Mouse (Mus musculus): ENCODE measurements at regions not wholly inside any gene's neighbourhood (a gene's known extent, or its start where the extent isn't known, plus 50 kb on each side); places are given as distances from the start of the nearest gene placed in this dataset.

- Histone ChIP-seq H3K4me1 (replicated peaks; ENCODE audit: control insufficient read depth, insufficient read depth, low read length) (no peaks in the 10 kb centered on the region), H3K27ac (ENCODE audit: low read depth, low read length) (no peak overlapping the region), H3K4me2 (ENCODE audit: low read depth, low read length, severe bottlenecking) (no peak overlapping the region), H3K9me3 (ENCODE audit: control insufficient read depth, low read length) (no peaks in the 10 kb centered on the region), H3K36me3 (ENCODE audit: control insufficient read depth, insufficient read depth, low read length) (no peaks in the 10 kb centered on the region), H3K27me3 (ENCODE audit: control insufficient read depth, insufficient read depth, low read length) (no peaks in the 10 kb centered on the region), H3K4me3 (ENCODE audit: low read depth, low read length) (no peak overlapping the region), H3K9ac (ENCODE audit: low read length) (no peak overlapping the region)
- 91% methylated on average over 6 of the region's 6 CpGs for WGBS
- DNase-seq (ENCODE audit: low spot score) (no peak), ATAC-seq (replicated peaks; ENCODE audit: low FRiP score) (no peak)
Measured at GRCm38 (mm10) chr12:26244701-26245100, 170.4 kb downstream of the Rnf144a start.

- WGBS, result 86% methylated on average over 15 of the region's 15 CpGs
- no peak for ATAC-seq (replicated peaks; ENCODE audit: low FRiP score)
Measured at GRCm38 (mm10) chr12:26227557-26228020, 187.5 kb downstream of the Rnf144a start.

GRCm38 (mm10) chr12:26226363-26226762, 188.7 kb downstream of the Rnf144a start:
- 21% methylated on average over 2 of the region's 2 CpGs for WGBS
- no peak for ATAC-seq (replicated peaks; ENCODE audit: low FRiP score)
- Histone ChIP-seq H3K27me3 (ENCODE audit: control insufficient read depth, insufficient read depth, low read length) (no peaks in the 10 kb centered on the region), H3K4me1 (replicated peaks; ENCODE audit: control insufficient read depth, insufficient read depth, low read length) (no peaks in the 10 kb centered on the region), H3K9me3 (ENCODE audit: control insufficient read depth, low read length) (no peaks in the 10 kb centered on the region), H3K27ac (ENCODE audit: low read depth, low read length) (no peak overlapping the region), H3K9ac (ENCODE audit: low read length) (no peak overlapping the region), H3K36me3 (ENCODE audit: control insufficient read depth, insufficient read depth, low read length) (no peaks in the 10 kb centered on the region), H3K4me3 (ENCODE audit: low read depth, low read length) (no peak overlapping the region), H3K4me2 (ENCODE audit: low read depth, low read length, severe bottlenecking) (no peak overlapping the region)
- DNase-seq (ENCODE audit: low spot score), result no peak

More at GRCm38 (mm10) chr12:26227557-26228020, 187.5 kb downstream of the Rnf144a start:
- H3K36me3 ChIP-seq (ENCODE audit: control insufficient read depth, insufficient read depth, low read length), result no peaks in the 10 kb centered on the region
- H3K9ac ChIP-seq (ENCODE audit: low read length), result no peak overlapping the region
- H3K27me3 ChIP-seq (ENCODE audit: control insufficient read depth, insufficient read depth, low read length), result no peaks in the 10 kb centered on the region
- DNase-seq (ENCODE audit: low spot score), result no peak
- H3K4me1 ChIP-seq (replicated peaks; ENCODE audit: control insufficient read depth, insufficient read depth, low read length), result no peaks in the 10 kb centered on the region
- no peak overlapping the region for H3K4me2 ChIP-seq (ENCODE audit: low read depth, low read length, severe bottlenecking)
- no peak overlapping the region for H3K4me3 ChIP-seq (ENCODE audit: low read depth, low read length)
- H3K27ac ChIP-seq (ENCODE audit: low read depth, low read length), result no peak overlapping the region
- no peaks in the 10 kb centered on the region for H3K9me3 ChIP-seq (ENCODE audit: control insufficient read depth, low read length)

- H3K27me3 ChIP-seq (ENCODE audit: control insufficient read depth, insufficient read depth, low read length), result no peaks in the 10 kb centered on the region
- no peaks in the 10 kb centered on the region; the same call in 1 of the 2 replicates for H3K4me1 ChIP-seq (replicated peaks; ENCODE audit: control insufficient read depth, insufficient read depth, low read length)
- no peak overlapping the region for H3K9ac ChIP-seq (ENCODE audit: low read length)
- H3K4me3 ChIP-seq (ENCODE audit: low read depth, low read length), result no peak overlapping the region
- no peak overlapping the region for H3K4me2 ChIP-seq (ENCODE audit: low read depth, low read length, severe bottlenecking)
- no peaks in the 10 kb centered on the region for H3K36me3 ChIP-seq (ENCODE audit: control insufficient read depth, insufficient read depth, low read length)
- 79% methylated on average over 1 of the region's 1 CpGs for WGBS
- no peak for ATAC-seq (replicated peaks; ENCODE audit: low FRiP score)
- H3K9me3 ChIP-seq (ENCODE audit: control insufficient read depth, low read length), result no peaks in the 10 kb centered on the region
- DNase-seq (ENCODE audit: low spot score), result no peak
- no peak overlapping the region for H3K27ac ChIP-seq (ENCODE audit: low read depth, low read length)
Measured at GRCm38 (mm10) chr12:26212447-26212846, 202.6 kb downstream of the Rnf144a start.

- no peak overlapping the region for H3K9ac ChIP-seq (ENCODE audit: low read length)
- H3K27me3 ChIP-seq (ENCODE audit: control insufficient read depth, insufficient read depth, low read length), result no peaks in the 10 kb centered on the region
- H3K4me2 ChIP-seq (ENCODE audit: low read depth, low read length, severe bottlenecking), result no peak overlapping the region
- WGBS, result 65% methylated on average over 10 of the region's 10 CpGs
- H3K36me3 ChIP-seq (ENCODE audit: control insufficient read depth, insufficient read depth, low read length), result no peaks in the 10 kb centered on the region
- no peaks in the 10 kb centered on the region; the same call in 1 of the 2 replicates for H3K4me1 ChIP-seq (replicated peaks; ENCODE audit: control insufficient read depth, insufficient read depth, low read length)
- ATAC-seq (replicated peaks; ENCODE audit: low FRiP score), result no peak
- DNase-seq (ENCODE audit: low spot score), result no peak
- no peaks in the 10 kb centered on the region for H3K9me3 ChIP-seq (ENCODE audit: control insufficient read depth, low read length)
- no peak overlapping the region for H3K4me3 ChIP-seq (ENCODE audit: low read depth, low read length)
- H3K27ac ChIP-seq (ENCODE audit: low read depth, low read length), result no peak overlapping the region
Measured at GRCm38 (mm10) chr12:26211423-26211822, 203.6 kb downstream of the Rnf144a start.

- Histone ChIP-seq H3K4me2 (ENCODE audit: low read depth, low read length, severe bottlenecking) (no peak overlapping the region), H3K4me1 (replicated peaks; ENCODE audit: control insufficient read depth, insufficient read depth, low read length) (no peaks in the 10 kb centered on the region; the same call in 1 of the 2 replicates), H3K4me3 (ENCODE audit: low read depth, low read length) (no peak overlapping the region), H3K9ac (ENCODE audit: low read length) (no peak overlapping the region), H3K9me3 (ENCODE audit: control insufficient read depth, low read length) (no peaks in the 10 kb centered on the region), H3K27ac (ENCODE audit: low read depth, low read length) (no peak overlapping the region), H3K27me3 (ENCODE audit: control insufficient read depth, insufficient read depth, low read length) (no peaks in the 10 kb centered on the region), H3K36me3 (ENCODE audit: control insufficient read depth, insufficient read depth, low read length) (no peaks in the 10 kb centered on the region)
- no peak for DNase-seq (ENCODE audit: low spot score)
- 93% methylated on average over 4 of the region's 4 CpGs for WGBS
- no peak for ATAC-seq (replicated peaks; ENCODE audit: low FRiP score)
Measured at GRCm38 (mm10) chr12:26206751-26207150, 208.3 kb downstream of the Rnf144a start.

GRCm38 (mm10) chr12:26206036-26206435, 209.0 kb downstream of the Rnf144a start:
- H3K36me3 ChIP-seq (ENCODE audit: control insufficient read depth, insufficient read depth, low read length), result no peaks in the 10 kb centered on the region
- no peak overlapping the region for H3K4me3 ChIP-seq (ENCODE audit: low read depth, low read length)
- no peak for ATAC-seq (replicated peaks; ENCODE audit: low FRiP score)
- H3K4me1 ChIP-seq (replicated peaks; ENCODE audit: control insufficient read depth, insufficient read depth, low read length), result no peaks in the 10 kb centered on the region; the same call in 1 of the 2 replicates
- no peak overlapping the region for H3K27ac ChIP-seq (ENCODE audit: low read depth, low read length)
- no peak overlapping the region for H3K9ac ChIP-seq (ENCODE audit: low read length)
- H3K9me3 ChIP-seq (ENCODE audit: control insufficient read depth, low read length), result no peaks in the 10 kb centered on the region
- whole genome bisulfite sequencing, result 88% methylated on average over 8 of the region's 8 CpGs
- no peak for DNase-seq (ENCODE audit: low spot score)
- no peaks in the 10 kb centered on the region for H3K27me3 ChIP-seq (ENCODE audit: control insufficient read depth, insufficient read depth, low read length)
- H3K4me2 ChIP-seq (ENCODE audit: low read depth, low read length, severe bottlenecking), result no peak overlapping the region

- H3K9ac ChIP-seq (ENCODE audit: low read length), result no peak overlapping the region
- 61% methylated on average over 4 of the region's 4 CpGs for WGBS
- H3K4me2 ChIP-seq (ENCODE audit: low read depth, low read length, severe bottlenecking), result no peak overlapping the region
- H3K27ac ChIP-seq (ENCODE audit: low read depth, low read length), result no peak overlapping the region
- no peaks in the 10 kb centered on the region for H3K27me3 ChIP-seq (ENCODE audit: control insufficient read depth, insufficient read depth, low read length)
- ATAC-seq (replicated peaks; ENCODE audit: low FRiP score) (no peak), DNase-seq (ENCODE audit: low spot score) (no peak)
- no peaks in the 10 kb centered on the region for H3K4me1 ChIP-seq (replicated peaks; ENCODE audit: control insufficient read depth, insufficient read depth, low read length)
- H3K36me3 ChIP-seq (ENCODE audit: control insufficient read depth, insufficient read depth, low read length), result no peaks in the 10 kb centered on the region
- H3K4me3 ChIP-seq (ENCODE audit: low read depth, low read length), result no peak overlapping the region
- no peaks in the 10 kb centered on the region for H3K9me3 ChIP-seq (ENCODE audit: control insufficient read depth, low read length)
Measured at GRCm38 (mm10) chr12:26191982-26192576, 223.0 kb downstream of the Rnf144a start.
